Mouse (Mus musculus): Measurements from ENCODE around the gene Pcnt. TPM values are rescaled to one million over a fixed set of nuclear protein-coding genes. Genes with fewer than 3 reads are reported as not detected.

Gene Pcnt
- total RNA-seq, 2 experiments from 2014 or later = 27.3 to 44.1 TPM

- ATAC-seq (ENCODE audit: poor library complexity, severe bottlenecking) = 0 out of 2 replicates have a peak, but pooled peaks have one; percentile 45
Observed at GRCm38 (mm10) chr10:76326304-76327006, 116.1 kb downstream of the Pcnt start.

- ATAC-seq (ENCODE audit: poor library complexity, severe bottlenecking) = no peak
Observed at GRCm38 (mm10) chr10:76317623-76318022, 125.0 kb downstream of the Pcnt start.

- no peak for ATAC-seq (ENCODE audit: poor library complexity, severe bottlenecking)
Observed at GRCm38 (mm10) chr10:76316194-76316593, 126.4 kb downstream of the Pcnt start.

- ATAC-seq (ENCODE audit: poor library complexity, severe bottlenecking) = peak; percentile 98
Observed at GRCm38 (mm10) chr10:76306738-76307137, 135.8 kb downstream of the Pcnt start.

Other genes starting within 250 kb of the Pcnt start
- 1.7 and 2.3 TPM in 2 replicates for gene Prmt2, start 204.9 kb downstream of the Pcnt start, total RNA-seq (2015)
- 1.3 and 2.0 TPM in 2 replicates for gene Prmt2, start 204.9 kb downstream of the Pcnt start, total RNA-seq (2017)
- gene S100b, start 188.9 kb downstream of the Pcnt start, total RNA-seq (2015) = 0.14 and 0.47 TPM in 2 replicates
- gene S100b, start 188.9 kb downstream of the Pcnt start, total RNA-seq (2017) = 0.11 TPM in 1 of 2 replicates, not detected in the other
- 3.6 and 4.3 TPM in 2 replicates for gene Dip2a, start 97.5 kb downstream of the Pcnt start, total RNA-seq (2015)
- gene Dip2a, start 97.5 kb downstream of the Pcnt start, total RNA-seq (2017) = 5.1 and 5.3 TPM in 2 replicates
- gene AC141477.1, start 2.3 kb downstream of the Pcnt start, total RNA-seq (2015) = not detected in 2 replicates
- 10.4 TPM in 1 of 2 replicates, not detected in the other for gene AC141477.1, start 2.3 kb downstream of the Pcnt start, total RNA-seq (2017)
- gene 2610028H24Rik, start 6.3 kb upstream of the Pcnt start, total RNA-seq (2015) = not detected in 2 replicates
- not detected in 2 replicates for gene 2610028H24Rik, start 6.3 kb upstream of the Pcnt start, total RNA-seq (2017)
- 41.9 and 51.0 TPM in 2 replicates for gene Mcm3ap, start 26.1 kb upstream of the Pcnt start, total RNA-seq (2015)
- 51.5 and 56.8 TPM in 2 replicates for gene Mcm3ap, start 26.1 kb upstream of the Pcnt start, total RNA-seq (2017)
- 0.96 and 1.6 TPM in 2 replicates for gene Ybey, start 26.3 kb upstream of the Pcnt start, total RNA-seq (2015)
- gene Ybey, start 26.3 kb upstream of the Pcnt start, total RNA-seq (2017) = 3.6 and 4.2 TPM in 2 replicates
- gene Lss, start 88.8 kb upstream of the Pcnt start, total RNA-seq (2015) = 0.98 and 2.1 TPM in 2 replicates
- gene Lss, start 88.8 kb upstream of the Pcnt start, total RNA-seq (2017) = 1.7 and 2.5 TPM in 2 replicates
- not detected in 2 replicates for gene Spatc1l, start 119.5 kb upstream of the Pcnt start, total RNA-seq (2015)
- not detected in 2 replicates for gene Spatc1l, start 119.5 kb upstream of the Pcnt start, total RNA-seq (2017)
- gene Ftcd, start 132.9 kb upstream of the Pcnt start, total RNA-seq (2015) = not detected in 2 replicates
- gene Ftcd, start 132.9 kb upstream of the Pcnt start, total RNA-seq (2017) = not detected in 2 replicates
- gene Col6a2, start 180.8 kb upstream of the Pcnt start, total RNA-seq (2015) = 0.13 TPM in 1 of 2 replicates, not detected in the other
- gene Col6a2, start 180.8 kb upstream of the Pcnt start, total RNA-seq (2017) = not detected in 2 replicates

Data from megakaryocyte, adult 5-6 weeks (primary cell).